ENCODE assay signal across 8 mouse cellular contexts in genomic region chr6:29917383-29917720, GRCm38 (mm10). TPM values are rescaled to one million over a fixed set of nuclear protein-coding genes. Genes with fewer than 3 reads are reported as not detected.
DNase-seq lines count a peak whose midpoint lies in the region; ATAC-seq and TF ChIP-seq lines count a peak whose summit lies in the region.

No protein-coding gene starts in this region.

- intact Hi-C loops in heart, postnatal 25 days (cut with DNase I): no loop called here

- H3K4me3 ChIP-seq in G1E (ENCODE audit: low read depth, low read length): peak overlapping the region; percentile 90
- H3K4me3 ChIP-seq in embryonic facial prominence, embryonic 14.5 days (ENCODE audit: low read depth, low read length): peak overlapping the region; percentile 75
- H3K4me3 ChIP-seq in intestine, embryonic 14.5 days (ENCODE audit: low read depth, low read length): peak overlapping the region; percentile 60

- H3K9me3 ChIP-seq in G1E (replicated peaks): no peaks in the 10 kb centered on the region
- H3K9me3 ChIP-seq in embryonic facial prominence, embryonic 14.5 days (ENCODE audit: control insufficient read depth, low read length): no peaks in the 10 kb centered on the region
- no peaks in the 10 kb centered on the region for H3K9me3 ChIP-seq in intestine, embryonic 14.5 days (ENCODE audit: control insufficient read depth, low read length)

- no peak for TF ChIP-seq CTCF in G1E (IDR thresholded peaks at IDR 0.05; ENCODE audit: low read depth, low read length)

- peak overlapping the region; percentile 95 for H3K4me2 ChIP-seq in embryonic facial prominence, embryonic 14.5 days (ENCODE audit: low read depth, low read length)
- peak overlapping the region; percentile 89 for H3K4me2 ChIP-seq in intestine, embryonic 14.5 days (ENCODE audit: low read length)

- WGBS in embryonic facial prominence, embryonic 14.5 days: under 1% methylated on average over 17 of the region's 21 CpGs
- WGBS in intestine, embryonic 14.5 days: under 1% methylated on average over 21 of the region's 21 CpGs

- no peak overlapping the region for H3K27ac ChIP-seq in embryonic facial prominence, embryonic 14.5 days (replicated peaks; ENCODE audit: low read depth, low read length)
- no peak overlapping the region for H3K27ac ChIP-seq in intestine, embryonic 14.5 days (ENCODE audit: low read depth)

- H3K27me3 ChIP-seq in G1E (ENCODE audit: insufficient read depth, low read length): peaks cover 26% of the 10 kb centered on the region
- H3K27me3 ChIP-seq in embryonic facial prominence, embryonic 14.5 days (replicated peaks; ENCODE audit: control insufficient read depth, insufficient read depth, low read length): peaks cover 13% of the 10 kb centered on the region
- H3K27me3 ChIP-seq in intestine, embryonic 14.5 days (replicated peaks; ENCODE audit: control insufficient read depth, insufficient read depth, low read length): peaks cover 29% of the 10 kb centered on the region

- DNase-seq in heart, adult 11 months: peak; percentile 92
- DNase-seq in heart, postnatal 25 days (ENCODE audit: low spot score): no peak
- DNase-seq in G1E (ENCODE audit: low spot score): peak; percentile 37
- peak; percentile 38 for DNase-seq in embryonic facial prominence, embryonic 14.5 days (ENCODE audit: low spot score)
- DNase-seq in intestine, embryonic 14.5 days (ENCODE audit: low spot score): no peak
- peak; percentile 8 for DNase-seq in lung, postnatal 14 days
- no peak for DNase-seq in layer of hippocampus, adult 18-20 months (ENCODE audit: low spot score in 2 of 2)
- no peak for DNase-seq in adrenal gland, adult 8-10 months

- no peak for ATAC-seq in G1E (ENCODE audit: extremely low read depth, insufficient number of reproducible peaks, low FRiP score, poor library complexity, severe bottlenecking)
- ATAC-seq in embryonic facial prominence, embryonic 14.5 days (ENCODE audit: low read depth): peak; percentile 73
- peak; percentile 59 for ATAC-seq in intestine, embryonic 14.5 days (replicated peaks; ENCODE audit: low FRiP score, low TSS enrichment, low read depth)

- H3K9ac ChIP-seq in embryonic facial prominence, embryonic 14.5 days (ENCODE audit: low read depth, low read length): peak overlapping the region; percentile 64
- H3K9ac ChIP-seq in intestine, embryonic 14.5 days (ENCODE audit: low read length): peak overlapping the region; percentile 45

- H3K36me3 ChIP-seq in G1E (replicated peaks): peaks cover under 1% of the 10 kb centered on the region
- no peaks in the 10 kb centered on the region for H3K36me3 ChIP-seq in embryonic facial prominence, embryonic 14.5 days (ENCODE audit: control insufficient read depth, insufficient read depth, low read length)
- H3K36me3 ChIP-seq in intestine, embryonic 14.5 days (ENCODE audit: control insufficient read depth, insufficient read depth, low read length): no peaks in the 10 kb centered on the region

- H3K4me1 ChIP-seq in G1E (ENCODE audit: insufficient read depth, low read depth, low read length): peaks cover 16% of the 10 kb centered on the region
- H3K4me1 ChIP-seq in embryonic facial prominence, embryonic 14.5 days (ENCODE audit: control insufficient read depth, insufficient read depth, low read length): peaks cover 4% of the 10 kb centered on the region; the same call in 1 of the 2 replicates
- H3K4me1 ChIP-seq in intestine, embryonic 14.5 days (replicated peaks; ENCODE audit: control insufficient read depth, insufficient read depth, low read length): no peaks in the 10 kb centered on the region; the same call in 1 of the 2 replicates

RNA-seq across cellular contexts. Expression of gene Strip2, which starts 0.5 kb away (rescaled TPM):
- 10 to 100 TPM; 52.9 to 63.3 TPM for total RNA-seq in heart, postnatal 25 days (2021)
- total RNA-seq in G1E (2014; fragmentation: Nextera tagmentation): 0.30 and 0.34 TPM in 2 replicates
- 0.76 and 0.93 TPM in 2 replicates for total RNA-seq in G1E (2017)
- polyA plus RNA-seq in G1E (2012): 0.02 and 0.03 TPM in 2 replicates
- polyA plus RNA-seq in embryonic facial prominence, embryonic 14.5 days (2014; fragmentation: Nextera tagmentation; extraction: Ambion mirVana): 0.77 and 1.5 TPM in 2 replicates
- polyA plus RNA-seq in intestine, embryonic 14.5 days (2014; fragmentation: Nextera tagmentation; extraction: Ambion mirVana): 0.47 and 0.64 TPM in 2 replicates
- total RNA-seq in layer of hippocampus, adult 18-20 months (2021): 10 to 100 TPM; 22.5 to 28.8 TPM
- total RNA-seq in adrenal gland, adult 8-10 months (2022): 1 to 10 TPM; 1.2 to 2.0 (median 1.7) TPM

Comparison
In these comparisons a context has a peak if more than half of its experiments do, and no peak if none do; other contexts are left out.
1. DNase-seq: peak in heart, adult 11 months (single experiment), G1E (single experiment), embryonic facial prominence, embryonic 14.5 days (single experiment) and lung, postnatal 14 days (single experiment); none in heart, postnatal 25 days (single experiment), intestine, embryonic 14.5 days (single experiment), layer of hippocampus, adult 18-20 months (0 of 2) and adrenal gland, adult 8-10 months (single experiment).
2. RNA of gene Strip2, which starts 0.5 kb away (total RNA-seq): 52.9 to 63.3 TPM in heart, postnatal 25 days and 22.5 to 28.8 TPM in layer of hippocampus, adult 18-20 months; 1.2 to 2.0 TPM in adrenal gland, adult 8-10 months and 0.30 to 0.93 TPM in G1E; every median in the first group is over 4 times any median in the second.
3. Peak in every context shown above with its lines, with median percentiles within 50 percentile points of each other: H3K4me3 ChIP-seq.